Mouse (Mus musculus) E14TG2a.4 (cell line): ENCODE results near the gene Abhd16a.
"Not testable (repeated sequence)": the region's sequence is repeated elsewhere in the genome, so short reads cannot be mapped to it uniquely, and the experiment has no call there.

Experiments
- H3K27me3 ChIP-seq: 2 replicates; pipeline ENCODE4 v1.6.1; 2014; ENCODE audit warnings: low read length, control low read depth; ENCODE audit not compliant: insufficient read depth
- H3K36me3 ChIP-seq: 2 replicates; pipeline ENCODE4 v1.6.1; 2014; ENCODE audit warnings: low read length, control low read depth; ENCODE audit not compliant: insufficient read depth
- H3K4me1 ChIP-seq: replicated peaks from 2 replicates; pipeline ENCODE4 v1.6.1; 2014; ENCODE audit warnings: low read depth, low read length, control low read depth
- H3K4me3 ChIP-seq: replicated peaks from 2 replicates; pipeline ENCODE4 v1.5.1; 2014; ENCODE audit warnings: mild to moderate bottlenecking, low read length
- H3K9me3 ChIP-seq: 2 replicates; pipeline ENCODE4 v1.6.1; 2014; ENCODE audit warnings: low read length, control low read depth
- CTCF ChIP-seq: conservative IDR thresholded peaks from 2 replicates; pipeline ENCODE4 v1.5.1; 2014; ENCODE audit warnings: low read length
- NANOG ChIP-seq: IDR thresholded peaks from 2 replicates; pipeline ENCODE4 v1.6.1; 2014; ENCODE audit warnings: borderline replicate concordance, low read length, mixed read lengths
- POU5F1 ChIP-seq: IDR thresholded peaks from 2 replicates; pipeline ENCODE4 v1.6.1; 2014; ENCODE audit warnings: low read length, borderline replicate concordance

Abhd16a gene

GRCm38 (mm10) chr17:35115046-35116019 is 26.3 kb downstream of the Abhd16a start, which contains the start of gene Ly6g5b:
TSS of gene Ly6g5b (minus strand) at chr17:35115428.
- Histone ChIP-seq H3K27me3 (no peaks in the 10 kb centered on the region), H3K9me3 (no peaks in the 10 kb centered on the region), H3K4me1 (peaks cover 61% of the 10 kb centered on the region), H3K4me3 (no peak within 1 kb of the TSS), H3K36me3 (peaks cover 62% of the 10 kb centered on the region)
- no peak for TF ChIP-seq NANOG

GRCm38 (mm10) chr17:35120745-35121142 is 31.7 kb downstream of the Abhd16a start:
- Histone ChIP-seq H3K36me3 (peaks cover 68% of the 10 kb centered on the region), H3K9me3 (no peaks in the 10 kb centered on the region), H3K4me3 (peak overlapping the region; percentile 98), H3K4me1 (peaks cover 60% of the 10 kb centered on the region), H3K27me3 (no peaks in the 10 kb centered on the region)
- TF ChIP-seq NANOG = no peak
- TF ChIP-seq CTCF = no peak
- TF ChIP-seq POU5F1 = no peak

- Histone ChIP-seq H3K9me3 (no peaks in the 10 kb centered on the region), H3K36me3 (peaks cover 63% of the 10 kb centered on the region), H3K27me3 (no peaks in the 10 kb centered on the region), H3K4me3 (peak within 1 kb of the TSS; percentile 98), H3K4me1 (peaks cover 55% of the 10 kb centered on the region)
- TF ChIP-seq NANOG (no peak), POU5F1 (no peak), CTCF (no peak)
Measured at GRCm38 (mm10) chr17:35121143-35121799, 32.2 kb downstream of the Abhd16a start, which contains the start of gene Gpank1. TSS of gene Gpank1 (plus strand) at chr17:35121455.

DNA sequence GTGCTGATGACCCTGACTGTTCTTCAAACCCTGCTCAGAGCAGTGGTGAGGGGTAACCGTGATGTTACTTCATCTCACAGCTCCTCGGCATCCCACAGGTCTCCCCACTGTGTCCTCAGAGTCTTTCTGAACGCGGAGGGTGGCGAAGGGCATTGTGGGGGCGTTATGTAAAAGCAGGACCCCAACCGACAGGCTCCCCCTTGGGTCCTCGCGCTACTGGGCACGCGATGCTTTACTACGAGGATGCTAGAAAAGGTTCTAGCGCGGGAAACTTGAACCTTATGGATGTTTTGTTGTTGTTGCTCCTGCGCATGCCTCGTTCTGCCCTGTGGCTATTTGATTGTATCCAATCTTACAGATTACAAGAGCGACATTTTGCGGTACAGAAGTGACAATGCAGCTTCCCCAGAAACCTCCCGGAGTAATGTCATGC is 32.8 kb downstream of the Abhd16a start, which contains the start of gene Csnk2b:
TSS of gene Csnk2b (minus strand) at position 183 of the 433 bp plus-strand sequence.
- TF ChIP-seq CTCF (no peak), POU5F1 (no peak), NANOG (no peak)
- Histone ChIP-seq H3K4me1 (peaks cover 57% of the 10 kb centered on the region), H3K9me3 (no peaks in the 10 kb centered on the region)

GRCm38 (mm10) chr17:35123287-35123686 is 34.2 kb downstream of the Abhd16a start:
- Histone ChIP-seq H3K36me3 (peaks cover 48% of the 10 kb centered on the region), H3K27me3 (peaks cover 12% of the 10 kb centered on the region), H3K4me1 (peaks cover 59% of the 10 kb centered on the region)
- not testable (repeated sequence) for H3K9me3 ChIP-seq, H3K4me3 ChIP-seq

More for the DNA sequence above, 32.8 kb downstream of the Abhd16a start, which contains the start of gene Csnk2b:
- H3K36me3 ChIP-seq = peaks cover 58% of the 10 kb centered on the region
- peak within 1 kb of the TSS; percentile 98 for H3K4me3 ChIP-seq
- H3K27me3 ChIP-seq = peaks cover 5% of the 10 kb centered on the region

GRCm38 (mm10) chr17:35124261-35124896 is 35.3 kb downstream of the Abhd16a start:
- Histone ChIP-seq H3K36me3 (peaks cover 37% of the 10 kb centered on the region), H3K4me1 (peaks cover 52% of the 10 kb centered on the region), H3K27me3 (peaks cover 12% of the 10 kb centered on the region)
- H3K4me3 ChIP-seq, H3K9me3 ChIP-seq: not testable (repeated sequence)

DNA sequence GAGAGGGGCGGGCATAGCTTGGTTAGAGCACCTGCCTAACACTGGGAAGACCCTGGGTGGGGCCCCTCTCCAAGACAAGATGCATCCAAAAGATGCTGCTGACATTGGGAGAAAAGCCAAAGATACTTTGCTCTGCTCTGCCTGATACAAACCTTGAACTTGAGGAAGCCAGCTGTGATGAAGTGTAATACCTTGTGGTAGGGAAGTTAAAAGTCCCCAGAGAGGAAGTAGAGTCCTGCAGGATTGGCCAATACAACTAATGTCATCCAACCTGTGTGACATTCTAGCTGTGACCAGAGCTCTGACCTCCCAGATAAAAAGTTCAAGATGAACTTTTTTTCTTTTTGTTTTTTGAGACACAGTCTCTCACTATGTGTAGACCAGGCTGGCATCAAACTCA is 36.0 kb downstream of the Abhd16a start:
- Histone ChIP-seq H3K4me3 (0 out of 2 replicates have a peak overlapping the region, but pooled peaks have one; percentile 75), H3K27me3 (peaks cover 12% of the 10 kb centered on the region), H3K9me3 (no peaks in the 10 kb centered on the region), H3K36me3 (peaks cover 30% of the 10 kb centered on the region), H3K4me1 (peaks cover 48% of the 10 kb centered on the region)
- TF ChIP-seq POU5F1 (no peak), NANOG (no peak), CTCF (no peak)

- H3K4me1 ChIP-seq = peaks cover 48% of the 10 kb centered on the region
- peaks cover 29% of the 10 kb centered on the region for H3K36me3 ChIP-seq
- H3K9me3 ChIP-seq = no peaks in the 10 kb centered on the region
- H3K27me3 ChIP-seq = peaks cover 12% of the 10 kb centered on the region
- no peak for TF ChIP-seq CTCF
- TF ChIP-seq NANOG = no peak
- peak overlapping the region; percentile 75; the same call in 1 of the 2 replicates for H3K4me3 ChIP-seq
Measured at GRCm38 (mm10) chr17:35125578-35125977, 36.5 kb downstream of the Abhd16a start.
